ENCODE assay signal across 8 mouse cellular contexts in the genomic region with DNA sequence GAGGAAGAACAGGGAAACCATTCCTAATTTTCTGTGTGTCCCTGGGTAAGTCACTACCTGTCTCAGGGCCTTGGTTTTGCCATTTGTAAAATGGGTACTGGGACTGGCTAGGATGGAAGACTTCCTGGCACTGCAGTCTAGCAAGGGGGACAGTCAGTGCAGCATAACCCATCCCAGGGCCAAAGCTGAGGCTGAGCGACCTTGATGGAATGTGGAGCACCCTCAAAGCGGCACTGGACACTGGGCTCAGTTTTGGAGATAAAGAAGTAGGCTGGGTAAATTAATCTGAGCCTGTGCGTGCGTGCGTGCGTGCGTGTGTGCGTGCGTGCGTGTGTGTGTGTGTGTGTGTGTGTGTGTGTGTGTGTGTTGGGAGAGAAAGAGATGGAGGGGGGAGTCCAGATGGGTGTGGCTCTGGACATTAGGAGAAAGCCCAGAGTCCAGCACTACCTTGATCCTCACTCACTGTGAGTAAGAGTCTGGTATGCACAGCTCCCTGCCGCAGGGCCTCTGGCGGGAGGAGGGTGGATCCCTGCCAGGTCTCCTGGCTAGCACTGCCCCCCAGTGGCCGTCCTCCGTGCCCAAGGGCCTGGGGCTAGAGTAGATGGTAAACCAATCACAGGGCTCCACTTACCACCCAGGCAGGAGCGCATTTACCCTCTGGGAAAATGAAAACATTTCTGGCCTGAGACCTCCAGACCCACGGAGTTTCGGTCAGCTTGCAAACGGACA.
DNase-seq lines count a peak whose midpoint lies in the region; ATAC-seq and TF ChIP-seq lines count a peak whose summit lies in the region.

No protein-coding gene starts in this region.

- H3K36me3 ChIP-seq in C2C12 (ENCODE audit: control insufficient read depth, insufficient read depth) = no peaks in the 10 kb centered on the region
- H3K36me3 ChIP-seq in hindbrain, embryonic 10.5 days = no peaks in the 10 kb centered on the region

- no peak for ATAC-seq in inflammation-experienced regulatory T-cells, adult 6 months

- no peaks in the 10 kb centered on the region for H3K79me2 ChIP-seq in C2C12 (ENCODE audit: control insufficient read depth, insufficient read depth)

- H3K4me1 ChIP-seq in hindbrain, embryonic 10.5 days (replicated peaks) = peaks cover 20% of the 10 kb centered on the region

- 48% methylated on average over 18 of the region's 18 CpGs for WGBS in hindbrain, embryonic 10.5 days

- peaks cover 4% of the 10 kb centered on the region for H3K27me3 ChIP-seq in C2C12 (ENCODE audit: control insufficient read depth, insufficient read depth, insufficient read length)
- H3K27me3 ChIP-seq in hindbrain, embryonic 10.5 days (ENCODE audit: insufficient read depth, poor library complexity, severe bottlenecking) = peaks cover 45% of the 10 kb centered on the region

- H3ac ChIP-seq in C2C12 (ENCODE audit: control insufficient read depth, insufficient read length, low read depth) = no peak overlapping the region

- peak; percentile 74 to 77 for DNase-seq in adrenal gland, postnatal 4 days (ENCODE audit: low spot score in 2 of 2)
- DNase-seq in frontal cortex, postnatal 10 days (ENCODE audit: low spot score in 2 of 2) = peak; percentile 37 to 60
- DNase-seq in hindbrain, embryonic 10.5 days (ENCODE audit: low spot score) = peak; percentile 88
- peak; percentile 45 for DNase-seq in left cerebral cortex, adult 11 months (ENCODE audit: low spot score)
- DNase-seq in lung, postnatal 36 days = peak; percentile 73
- DNase-seq in right cerebral cortex, postnatal 10 days (ENCODE audit: low spot score in 2 of 2) = peak; percentile 64 to 76

- no peak overlapping the region for H3K4me3 ChIP-seq in C2C12 (ENCODE audit: insufficient read depth, poor library complexity, severe bottlenecking)
- H3K4me3 ChIP-seq in hindbrain, embryonic 10.5 days = no peak overlapping the region

- no peaks in the 10 kb centered on the region for H3K79me3 ChIP-seq in C2C12 (ENCODE audit: low read depth)

- peak; percentile 43 for TF ChIP-seq CTCF in C2C12 (IDR thresholded peaks at IDR 0.05; ENCODE audit: control insufficient read depth, insufficient read depth, insufficient read length)

- H3K9me3 ChIP-seq in hindbrain, embryonic 10.5 days = no peaks in the 10 kb centered on the region

- H3K27ac ChIP-seq in hindbrain, embryonic 10.5 days = peak overlapping the region; percentile 66

TF ChIP-seq in C2C12, 6 proteins besides CTCF, POLR2A, EP300 and RAD21:
- no peak for TF ChIP-seq CEBPB (IDR thresholded peaks at IDR 0.05; ENCODE audit: low read depth)
- no peak for TF ChIP-seq MYOD1 (IDR thresholded peaks at IDR 0.05; ENCODE audit: control insufficient read depth, insufficient read length, low read depth)
- no peak for TF ChIP-seq MAX (IDR thresholded peaks at IDR 0.05)
- no peak for TF ChIP-seq MYOG (IDR thresholded peaks at IDR 0.05; ENCODE audit: control insufficient read depth, extremely low read depth, insufficient read length)
- no peak for TF ChIP-seq USF1 (IDR thresholded peaks at IDR 0.05; ENCODE audit: low read depth)
- TF ChIP-seq FOSL1 (IDR thresholded peaks at IDR 0.05; ENCODE audit: insufficient read depth, low read length, poor library complexity, severe bottlenecking) = no peak
